In genomic region chr13:104817696-104818095, GRCm38 (mm10) we compare ENCODE assay signal across 8 mouse cellular contexts. TPM values are rescaled to one million over a fixed set of nuclear protein-coding genes. Genes with fewer than 3 reads are reported as not detected.
A peak's percentile ranks its signal among the peaks of the same experiment; 100 is the strongest.
DNase-seq lines count a peak whose midpoint lies in the region; ATAC-seq and TF ChIP-seq lines count a peak whose summit lies in the region.

No protein-coding gene starts in this region.

- H3K4me1 ChIP-seq in lung, postnatal 0 days (ENCODE audit: insufficient read depth, low read depth, low read length), result no peaks in the 10 kb centered on the region; the same call in 1 of the 2 replicates
- H3K4me1 ChIP-seq in lung, adult 2 months (ENCODE audit: control insufficient read depth, insufficient read depth, low read length), result 0 out of 2 replicates have a peak, but pooled peaks cover 2% of the 10 kb centered on the region
- peaks cover 20% of the 10 kb centered on the region for H3K4me1 ChIP-seq in embryonic facial prominence, embryonic 15.5 days
- H3K4me1 ChIP-seq in intestine, postnatal 0 days (replicated peaks; ENCODE audit: control insufficient read depth, insufficient read depth, low read length), result 0 out of 2 replicates have a peak, but pooled peaks cover 4% of the 10 kb centered on the region
- H3K4me1 ChIP-seq in midbrain, embryonic 15.5 days, result peaks cover 28% of the 10 kb centered on the region

- no peak overlapping the region for H3K27ac ChIP-seq in lung, postnatal 0 days (ENCODE audit: low read length)
- H3K27ac ChIP-seq in embryonic facial prominence, embryonic 15.5 days (replicated peaks), result 0 out of 2 replicates have a peak overlapping the region, but pooled peaks have one; percentile 80
- H3K27ac ChIP-seq in intestine, postnatal 0 days (ENCODE audit: low read depth, low read length), result no peak overlapping the region; the same call in 1 of the 2 replicates
- no peak overlapping the region for H3K27ac ChIP-seq in midbrain, embryonic 15.5 days

- DNase-seq in lung, postnatal 0 days (ENCODE audit: low spot score), result no peak
- DNase-seq in lung, adult 2 months, result no peak
- no peak for DNase-seq in frontal cortex, adult 2 months (ENCODE audit: extremely low spot score in 1 of 2, low spot score in 1 of 2)
- DNase-seq in left cerebral cortex, postnatal 36 days (ENCODE audit: low spot score in 2 of 2), result no peak
- DNase-seq in embryo, embryonic 10 days (ENCODE audit: low spot score), result no peak

- H3K4me3 ChIP-seq in lung, postnatal 0 days (ENCODE audit: low read depth, low read length), result peak overlapping the region; percentile 78
- no peak overlapping the region for H3K4me3 ChIP-seq in lung, adult 2 months (replicated peaks; ENCODE audit: extremely low read depth, low read depth, low read length)
- peak overlapping the region; percentile 68 for H3K4me3 ChIP-seq in embryonic facial prominence, embryonic 15.5 days (replicated peaks)
- peak overlapping the region; percentile 93 for H3K4me3 ChIP-seq in intestine, postnatal 0 days (ENCODE audit: low read depth, low read length)
- H3K4me3 ChIP-seq in midbrain, embryonic 15.5 days, result peak overlapping the region; percentile 75

- 37% methylated on average over 12 of the region's 12 CpGs for WGBS in lung, postnatal 0 days
- 47% methylated on average over 12 of the region's 12 CpGs for WGBS in lung, adult 2 months
- 51% methylated on average over 12 of the region's 12 CpGs for WGBS in embryonic facial prominence, embryonic 15.5 days
- WGBS in intestine, postnatal 0 days, result 36% methylated on average over 12 of the region's 12 CpGs
- 56% methylated on average over 12 of the region's 12 CpGs for WGBS in midbrain, embryonic 15.5 days

- no peaks in the 10 kb centered on the region for H3K9me3 ChIP-seq in lung, postnatal 0 days (ENCODE audit: low read length)
- H3K9me3 ChIP-seq in embryonic facial prominence, embryonic 15.5 days (replicated peaks), result no peaks in the 10 kb centered on the region
- H3K9me3 ChIP-seq in intestine, postnatal 0 days (ENCODE audit: control insufficient read depth), result no peaks in the 10 kb centered on the region
- H3K9me3 ChIP-seq in midbrain, embryonic 15.5 days, result no peaks in the 10 kb centered on the region

- TF ChIP-seq CTCF in lung, postnatal 0 days (IDR thresholded peaks at IDR 0.05), result no peak
- no peak for TF ChIP-seq CTCF in lung, adult 2 months (IDR thresholded peaks at IDR 0.05; ENCODE audit: insufficient read depth, low read length)
- TF ChIP-seq CTCF in intestine, postnatal 0 days (IDR thresholded peaks at IDR 0.05; ENCODE audit: low read depth), result no peak

- H3K27me3 ChIP-seq in lung, postnatal 0 days (replicated peaks; ENCODE audit: insufficient read depth, low read length), result no peaks in the 10 kb centered on the region
- no peaks in the 10 kb centered on the region for H3K27me3 ChIP-seq in embryonic facial prominence, embryonic 15.5 days
- H3K27me3 ChIP-seq in intestine, postnatal 0 days (replicated peaks; ENCODE audit: control insufficient read depth, insufficient read depth, low read length), result no peaks in the 10 kb centered on the region
- no peaks in the 10 kb centered on the region for H3K27me3 ChIP-seq in midbrain, embryonic 15.5 days (replicated peaks)

- H3K9ac ChIP-seq in lung, postnatal 0 days (replicated peaks; ENCODE audit: low read depth), result peak overlapping the region; percentile 95
- H3K9ac ChIP-seq in embryonic facial prominence, embryonic 15.5 days, result peak overlapping the region; percentile 73
- H3K9ac ChIP-seq in intestine, postnatal 0 days (ENCODE audit: low read depth, low read length), result peak overlapping the region; percentile 85
- peak overlapping the region; percentile 82 for H3K9ac ChIP-seq in midbrain, embryonic 15.5 days

- ATAC-seq in lung, postnatal 0 days, result no peak
- ATAC-seq in embryonic facial prominence, embryonic 15.5 days (ENCODE audit: insufficient number of reproducible peaks, low FRiP score, low TSS enrichment, low read depth), result no peak
- ATAC-seq in intestine, postnatal 0 days, result no peak
- ATAC-seq in midbrain, embryonic 15.5 days (replicated peaks), result no peak

- TF ChIP-seq EP300 in lung, postnatal 0 days (IDR thresholded peaks at IDR 0.05), result no peak

- peak overlapping the region; percentile 72 for H3K4me2 ChIP-seq in lung, postnatal 0 days (replicated peaks; ENCODE audit: low read depth, low read length)
- H3K4me2 ChIP-seq in embryonic facial prominence, embryonic 15.5 days (replicated peaks), result peak overlapping the region; percentile 59
- peak overlapping the region; percentile 76 for H3K4me2 ChIP-seq in intestine, postnatal 0 days (replicated peaks; ENCODE audit: low read depth)
- peak overlapping the region; percentile 66 for H3K4me2 ChIP-seq in midbrain, embryonic 15.5 days

- intact Hi-C loops in left cerebral cortex, postnatal 36 days (cut with DNase I), result loop anchor here (10.0 kb wide), 2 partner anchors 237 to 557 kb away; partner anchors contain the start of gene Rgs7bp

- no peaks in the 10 kb centered on the region for H3K36me3 ChIP-seq in lung, postnatal 0 days (ENCODE audit: insufficient read depth, low read length)
- H3K36me3 ChIP-seq in embryonic facial prominence, embryonic 15.5 days, result 0 out of 2 replicates have a peak, but pooled peaks cover 3% of the 10 kb centered on the region
- H3K36me3 ChIP-seq in intestine, postnatal 0 days (ENCODE audit: control insufficient read depth, insufficient read depth), result no peaks in the 10 kb centered on the region
- H3K36me3 ChIP-seq in midbrain, embryonic 15.5 days (replicated peaks), result no peaks in the 10 kb centered on the region

- no peak for TF ChIP-seq POLR2A in lung, adult 2 months (IDR thresholded peaks at IDR 0.05; ENCODE audit: borderline replicate concordance, extremely low read depth, low read depth, low read length)

RNA-seq across cellular contexts. Expression of gene Cwc27, which starts 0.8 kb away (rescaled TPM):
- 12.9 and 15.0 TPM in 2 replicates for polyA plus RNA-seq in lung, postnatal 0 days (2015; fragmentation: Nextera tagmentation; extraction: Ambion mirVana)
- polyA plus RNA-seq in lung, adult 2 months (2012; rRNA removed), result 1.6 and 2.4 TPM in 2 replicates
- polyA plus RNA-seq in embryonic facial prominence, embryonic 15.5 days (2015; fragmentation: Nextera tagmentation; extraction: Ambion mirVana), result 22.6 and 23.4 TPM in 2 replicates
- polyA plus RNA-seq in intestine, postnatal 0 days (2015; fragmentation: Nextera tagmentation; extraction: Ambion mirVana), result 15.6 and 16.2 TPM in 2 replicates
- polyA plus RNA-seq in midbrain, embryonic 15.5 days (2015; fragmentation: Nextera tagmentation; extraction: Ambion mirVana), result 22.7 and 25.1 TPM in 2 replicates
- polyA plus RNA-seq in frontal cortex, adult 2 months (2012; rRNA removed), result 16.4 and 19.3 TPM in 2 replicates
- total RNA-seq in left cerebral cortex, postnatal 36 days (2021), result 10 to 100 TPM; 17.3 to 24.1 TPM

RNA-seq across cellular contexts. Expression of gene Srek1ip1, which starts 25.4 kb away (rescaled TPM):
- 14.8 and 14.9 TPM in 2 replicates for polyA plus RNA-seq in lung, postnatal 0 days (2015; fragmentation: Nextera tagmentation; extraction: Ambion mirVana)
- 3.3 and 5.5 TPM in 2 replicates for polyA plus RNA-seq in lung, adult 2 months (2012; rRNA removed)
- 21.2 and 24.3 TPM in 2 replicates for polyA plus RNA-seq in embryonic facial prominence, embryonic 15.5 days (2015; fragmentation: Nextera tagmentation; extraction: Ambion mirVana)
- polyA plus RNA-seq in intestine, postnatal 0 days (2015; fragmentation: Nextera tagmentation; extraction: Ambion mirVana), result 23.3 and 27.7 TPM in 2 replicates
- polyA plus RNA-seq in midbrain, embryonic 15.5 days (2015; fragmentation: Nextera tagmentation; extraction: Ambion mirVana), result 17.3 and 18.3 TPM in 2 replicates
- 19.7 and 21.4 TPM in 2 replicates for polyA plus RNA-seq in frontal cortex, adult 2 months (2012; rRNA removed)
- total RNA-seq in left cerebral cortex, postnatal 36 days (2021), result 10 to 100 TPM; 16.6 to 19.5 TPM

RNA-seq across cellular contexts. Expression of gene Shisal2b, which starts 46.0 kb away (rescaled TPM):
- not detected in 2 replicates for polyA plus RNA-seq in lung, postnatal 0 days (2015; fragmentation: Nextera tagmentation; extraction: Ambion mirVana)
- not detected in 2 replicates for polyA plus RNA-seq in lung, adult 2 months (2012; rRNA removed)
- polyA plus RNA-seq in embryonic facial prominence, embryonic 15.5 days (2015; fragmentation: Nextera tagmentation; extraction: Ambion mirVana), result 0.25 and 0.35 TPM in 2 replicates
- polyA plus RNA-seq in intestine, postnatal 0 days (2015; fragmentation: Nextera tagmentation; extraction: Ambion mirVana), result 0.25 and 0.67 TPM in 2 replicates
- polyA plus RNA-seq in midbrain, embryonic 15.5 days (2015; fragmentation: Nextera tagmentation; extraction: Ambion mirVana), result 1.9 and 2.5 TPM in 2 replicates
- polyA plus RNA-seq in frontal cortex, adult 2 months (2012; rRNA removed), result 0.46 and 0.82 TPM in 2 replicates
- 1 to 10 TPM; 1.2 to 1.8 TPM for total RNA-seq in left cerebral cortex, postnatal 36 days (2021)
